Mouse (Mus musculus): Measurements from ENCODE around the gene Lbhd2. TPM values are rescaled to one million over a fixed set of nuclear protein-coding genes. Genes with fewer than 3 reads are reported as not detected.

Lbhd2 gene
- polyA plus RNA-seq, 1 experiment from 2014 or later = 0.72 TPM

DNA sequence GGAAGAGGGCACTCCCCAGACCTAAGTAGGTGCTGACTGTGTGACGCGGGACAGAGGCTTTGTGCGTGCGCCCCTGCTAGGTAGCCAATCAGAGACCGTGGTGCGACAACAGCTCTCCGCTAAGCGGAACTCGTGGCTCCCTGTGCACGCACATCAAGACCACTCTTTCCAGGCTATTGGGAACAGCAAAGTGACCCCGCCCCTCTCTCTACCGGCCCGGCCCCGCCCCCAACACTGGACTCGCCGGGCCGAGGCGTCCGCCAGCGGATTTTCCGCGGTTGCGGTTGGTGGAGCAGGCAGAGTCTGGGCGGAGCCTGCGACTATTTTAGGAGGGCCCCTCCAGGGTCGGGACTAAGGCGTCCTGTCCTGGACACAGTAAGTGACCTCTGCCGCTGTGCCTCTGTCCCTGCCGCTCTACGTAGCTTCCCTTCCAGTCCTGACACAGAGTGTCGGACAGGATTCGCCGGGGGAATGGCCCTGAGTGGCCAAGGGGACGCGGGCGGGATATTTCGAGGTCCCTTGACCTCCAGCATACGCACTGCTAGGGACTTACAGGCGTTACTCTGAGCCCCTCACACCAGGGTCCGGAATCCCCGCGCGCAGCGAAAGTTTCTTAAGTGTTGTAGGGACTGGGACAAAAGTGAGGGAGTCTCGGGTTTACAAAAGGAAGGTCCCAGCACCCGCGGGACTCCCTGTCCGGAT is 35.9 kb downstream of the Lbhd2 start, which contains the start of gene Tnfaip2:
Gene Tnfaip2 (plus strand): TSS at position 161 of the 702 bp plus-strand sequence.
- H3K27me3 ChIP-seq (ENCODE audit: control insufficient read depth, insufficient read depth, low read length) = peaks cover 62% of the 10 kb centered on the region
- under 1% methylated on average over 48 of the region's 48 CpGs for WGBS
- DNase-seq (ENCODE audit: low spot score) (peak; percentile 46), ATAC-seq (ENCODE audit: low FRiP score) (peak; percentile 68; the same call in 1 of the 2 replicates)
- H3K36me3 ChIP-seq (replicated peaks; ENCODE audit: control insufficient read depth, insufficient read depth) = no peaks in the 10 kb centered on the region
- H3K4me3 ChIP-seq (replicated peaks; ENCODE audit: low read length) = peak within 1 kb of the TSS; percentile 33
- no peak within 1 kb of the TSS for H3K27ac ChIP-seq
- H3K9ac ChIP-seq = no peak within 1 kb of the TSS
- H3K4me2 ChIP-seq (replicated peaks) = peak within 1 kb of the TSS; percentile 66
- peaks cover 5% of the 10 kb centered on the region for H3K4me1 ChIP-seq (replicated peaks; ENCODE audit: control insufficient read depth, insufficient read depth, low read length)
- H3K9me3 ChIP-seq (ENCODE audit: control insufficient read depth, low read length) = no peaks in the 10 kb centered on the region

DNA sequence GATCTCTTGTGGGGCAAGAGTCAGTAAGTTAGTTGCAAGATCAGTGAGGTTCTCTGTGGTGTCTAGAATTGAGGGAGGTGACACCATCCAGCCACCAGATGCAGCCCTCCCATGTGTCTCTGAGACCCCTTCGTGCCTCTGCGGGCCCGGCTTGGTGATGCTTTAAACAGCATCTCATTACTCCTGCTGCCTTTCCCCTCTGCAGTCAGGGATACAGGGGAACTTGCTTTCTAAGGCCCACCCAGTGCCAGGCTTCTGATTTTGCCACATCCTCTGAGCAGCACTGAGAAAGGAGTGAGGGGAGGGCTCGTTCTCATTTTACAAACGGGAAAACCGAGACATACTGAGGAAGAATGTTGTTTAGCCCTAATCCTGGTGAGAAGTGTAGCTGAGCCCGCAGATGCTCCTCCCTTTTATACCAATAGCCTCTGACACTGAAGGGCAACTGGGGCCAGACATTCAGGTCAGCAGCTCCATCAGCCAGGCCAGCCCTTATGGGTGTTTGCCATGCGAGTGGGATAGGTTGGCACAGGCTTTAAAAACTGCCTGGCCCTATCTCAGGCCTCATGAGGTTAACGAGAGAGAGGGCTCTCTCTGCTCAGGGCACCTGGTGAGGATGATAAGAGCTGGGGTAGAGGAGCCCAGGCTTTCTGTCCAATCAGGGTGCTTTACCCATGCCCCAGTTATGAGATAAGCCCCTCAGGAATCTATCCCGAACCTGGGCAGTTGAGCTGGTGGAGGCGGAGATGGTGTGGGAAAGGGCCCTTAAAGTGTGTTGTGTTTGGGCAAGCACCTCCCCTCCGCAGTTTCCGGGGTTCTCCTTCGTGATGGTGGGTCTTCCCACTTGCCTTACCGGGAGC is 36.6 kb downstream of the Lbhd2 start:
- no peak for ATAC-seq (ENCODE audit: low FRiP score)
- Histone ChIP-seq H3K27ac (no peak overlapping the region), H3K4me3 (replicated peaks; ENCODE audit: low read length) (peak overlapping the region; percentile 33), H3K9me3 (ENCODE audit: control insufficient read depth, low read length) (no peaks in the 10 kb centered on the region), H3K4me2 (replicated peaks) (peak overlapping the region; percentile 66), H3K27me3 (ENCODE audit: control insufficient read depth, insufficient read depth, low read length) (peaks cover 69% of the 10 kb centered on the region), H3K4me1 (replicated peaks; ENCODE audit: control insufficient read depth, insufficient read depth, low read length) (peaks cover 5% of the 10 kb centered on the region), H3K36me3 (replicated peaks; ENCODE audit: control insufficient read depth, insufficient read depth) (no peaks in the 10 kb centered on the region), H3K9ac (no peak overlapping the region)
- 12% methylated on average over 15 of the region's 15 CpGs for WGBS
- no peak for DNase-seq (ENCODE audit: low spot score)

DNA sequence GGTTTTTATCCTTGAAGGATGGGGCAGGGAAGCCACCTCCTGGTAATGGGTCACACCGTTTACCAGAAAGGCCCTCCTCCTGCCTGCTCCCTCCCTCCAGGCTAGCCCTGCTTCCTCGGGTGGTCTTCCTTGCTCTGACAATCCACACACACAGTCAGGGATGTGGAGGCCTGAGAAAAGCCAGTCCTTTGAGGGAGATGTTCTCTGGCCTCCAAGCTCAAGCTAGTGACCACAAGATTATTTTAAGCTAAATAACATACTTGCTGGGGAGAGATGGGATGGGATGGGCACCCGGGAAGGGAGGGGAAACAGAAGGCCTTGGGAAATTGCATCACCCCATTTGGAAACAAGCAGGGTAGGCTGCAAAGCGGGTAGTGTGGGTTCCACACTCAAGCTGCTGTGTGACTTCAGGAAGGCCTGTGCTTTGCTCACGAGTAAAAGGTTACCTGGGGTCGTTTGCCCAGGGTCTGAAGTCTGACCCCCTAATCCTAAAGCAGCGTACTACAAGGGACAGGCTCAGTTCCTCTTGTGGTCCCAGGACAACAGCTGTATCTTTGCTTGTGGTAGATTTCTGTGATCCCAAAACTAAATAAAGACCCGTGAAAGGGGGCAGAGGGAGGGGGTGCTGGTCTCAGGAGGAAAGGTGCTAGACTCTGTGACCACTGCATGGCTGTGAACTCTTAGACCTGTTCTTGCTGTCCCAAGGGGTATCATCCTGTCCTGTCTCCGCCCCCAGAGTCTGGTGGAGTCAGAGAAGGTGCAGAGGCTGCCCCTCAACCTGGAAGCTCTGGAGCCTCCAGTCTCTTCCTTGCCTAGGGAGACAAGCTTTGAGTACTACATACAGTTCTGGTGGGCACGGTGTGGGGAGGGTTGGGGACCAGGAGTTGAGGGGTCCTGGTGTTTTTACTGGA is 37.6 kb downstream of the Lbhd2 start:
- H3K36me3 ChIP-seq (replicated peaks; ENCODE audit: control insufficient read depth, insufficient read depth) = no peaks in the 10 kb centered on the region
- peaks cover 5% of the 10 kb centered on the region for H3K4me1 ChIP-seq (replicated peaks; ENCODE audit: control insufficient read depth, insufficient read depth, low read length)
- DNase-seq (ENCODE audit: low spot score) = no peak
- H3K27ac ChIP-seq = no peak overlapping the region
- no peak overlapping the region for H3K9ac ChIP-seq
- no peak for ATAC-seq (ENCODE audit: low FRiP score)
- no peaks in the 10 kb centered on the region for H3K9me3 ChIP-seq (ENCODE audit: control insufficient read depth, low read length)
- H3K4me2 ChIP-seq (replicated peaks) = no peak overlapping the region
- WGBS = 21% methylated on average over 10 of the region's 10 CpGs
- no peak overlapping the region for H3K4me3 ChIP-seq (replicated peaks; ENCODE audit: low read length)
- H3K27me3 ChIP-seq (ENCODE audit: control insufficient read depth, insufficient read depth, low read length) = peaks cover 79% of the 10 kb centered on the region

DNA sequence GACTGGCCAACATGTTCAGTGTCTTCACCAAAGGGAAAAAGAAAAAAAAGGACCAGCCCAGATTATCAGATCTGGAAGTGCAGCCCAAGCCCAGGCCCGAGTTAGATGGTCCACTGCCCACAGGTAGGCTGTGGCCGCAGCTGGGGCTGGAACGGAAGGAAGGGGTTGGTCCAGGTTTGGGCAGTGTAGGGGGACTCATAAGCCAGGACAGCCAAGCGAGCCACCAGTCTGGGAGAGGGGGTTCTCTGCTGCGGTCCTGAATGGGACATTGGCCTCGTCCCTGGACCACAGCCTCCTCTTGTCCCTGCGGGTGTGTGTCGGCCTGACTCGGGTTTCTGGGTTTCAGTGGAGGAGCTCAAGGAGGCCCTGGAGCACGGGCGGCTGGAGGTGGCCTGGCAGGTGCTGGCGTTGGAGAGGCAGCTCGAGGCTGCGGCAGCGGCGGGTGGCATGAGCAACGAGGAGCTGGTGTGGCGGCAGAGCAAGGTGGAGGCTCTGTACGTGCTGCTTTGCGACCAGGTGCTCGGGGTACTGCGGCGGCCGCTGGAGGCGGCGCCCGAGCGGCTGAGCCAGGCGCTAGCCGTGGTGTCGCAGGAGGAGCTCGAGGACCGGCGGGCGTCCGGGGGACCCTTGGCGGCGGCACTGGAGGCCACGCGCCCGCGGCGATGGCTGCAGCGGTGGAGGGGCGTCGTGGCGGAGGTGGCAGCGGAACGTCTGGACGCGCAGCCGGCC is 38.7 kb downstream of the Lbhd2 start:
- ATAC-seq (ENCODE audit: low FRiP score) = no peak
- peaks cover 90% of the 10 kb centered on the region for H3K27me3 ChIP-seq (ENCODE audit: control insufficient read depth, insufficient read depth, low read length)
- no peaks in the 10 kb centered on the region for H3K36me3 ChIP-seq (replicated peaks; ENCODE audit: control insufficient read depth, insufficient read depth)
- peak overlapping the region; percentile 11; the same call in 1 of the 2 replicates for H3K9ac ChIP-seq
- peaks cover 5% of the 10 kb centered on the region for H3K4me1 ChIP-seq (replicated peaks; ENCODE audit: control insufficient read depth, insufficient read depth, low read length)
- no peaks in the 10 kb centered on the region for H3K9me3 ChIP-seq (ENCODE audit: control insufficient read depth, low read length)
- H3K4me2 ChIP-seq (replicated peaks) = peak overlapping the region; percentile 48
- H3K27ac ChIP-seq = no peak overlapping the region
- no peak for DNase-seq (ENCODE audit: low spot score)
- H3K4me3 ChIP-seq (replicated peaks; ENCODE audit: low read length) = peak overlapping the region; percentile 22
- 3% methylated on average over 51 of the region's 52 CpGs for WGBS

DNA sequence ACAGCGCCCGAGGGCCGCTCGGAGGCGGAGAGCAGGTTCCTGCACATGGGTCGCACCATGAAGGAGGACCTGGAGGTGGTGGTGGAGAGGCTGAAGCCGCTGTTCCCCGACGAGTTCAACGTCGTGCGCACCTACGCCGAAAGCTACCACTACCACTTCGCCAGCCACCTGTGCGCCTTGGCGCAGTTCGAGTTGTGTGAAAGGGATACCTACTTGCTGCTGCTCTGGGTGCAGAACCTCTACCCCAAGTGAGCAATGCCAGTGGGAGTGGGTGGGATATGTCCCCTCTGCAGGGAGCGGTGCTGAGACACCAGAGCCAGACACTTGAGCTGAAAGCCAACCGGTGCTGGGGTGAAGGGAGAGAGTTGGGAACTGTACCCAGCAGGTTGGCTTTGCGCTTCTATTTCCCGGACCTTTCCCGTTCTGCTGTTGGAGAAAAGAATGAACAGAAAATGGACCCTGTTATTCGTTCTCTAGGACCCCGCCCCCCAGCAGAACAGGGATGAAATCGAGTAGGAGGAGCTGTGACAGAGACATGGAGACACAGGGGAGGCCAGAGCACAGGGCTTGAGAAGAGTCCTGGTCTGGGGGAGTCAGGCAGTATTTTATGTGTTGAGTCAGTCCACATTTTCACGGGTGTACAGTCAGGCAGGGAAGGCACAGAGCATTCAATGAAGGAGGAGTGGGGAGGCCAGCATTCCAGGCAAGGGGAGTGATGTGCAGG is 39.4 kb downstream of the Lbhd2 start:
- peaks cover 5% of the 10 kb centered on the region for H3K4me1 ChIP-seq (replicated peaks; ENCODE audit: control insufficient read depth, insufficient read depth, low read length)
- H3K4me3 ChIP-seq (replicated peaks; ENCODE audit: low read length) = peak overlapping the region; percentile 22
- ATAC-seq (ENCODE audit: low FRiP score) = no peak
- 6% methylated on average over 26 of the region's 27 CpGs for WGBS
- peak overlapping the region; percentile 48 for H3K4me2 ChIP-seq (replicated peaks)
- no peak for DNase-seq (ENCODE audit: low spot score)
- peak overlapping the region; percentile 11; the same call in 1 of the 2 replicates for H3K9ac ChIP-seq
- H3K36me3 ChIP-seq (replicated peaks; ENCODE audit: control insufficient read depth, insufficient read depth) = no peaks in the 10 kb centered on the region
- no peaks in the 10 kb centered on the region for H3K9me3 ChIP-seq (ENCODE audit: control insufficient read depth, low read length)
- no peak overlapping the region for H3K27ac ChIP-seq
- peaks cover 98% of the 10 kb centered on the region for H3K27me3 ChIP-seq (ENCODE audit: control insufficient read depth, insufficient read depth, low read length)

DNA sequence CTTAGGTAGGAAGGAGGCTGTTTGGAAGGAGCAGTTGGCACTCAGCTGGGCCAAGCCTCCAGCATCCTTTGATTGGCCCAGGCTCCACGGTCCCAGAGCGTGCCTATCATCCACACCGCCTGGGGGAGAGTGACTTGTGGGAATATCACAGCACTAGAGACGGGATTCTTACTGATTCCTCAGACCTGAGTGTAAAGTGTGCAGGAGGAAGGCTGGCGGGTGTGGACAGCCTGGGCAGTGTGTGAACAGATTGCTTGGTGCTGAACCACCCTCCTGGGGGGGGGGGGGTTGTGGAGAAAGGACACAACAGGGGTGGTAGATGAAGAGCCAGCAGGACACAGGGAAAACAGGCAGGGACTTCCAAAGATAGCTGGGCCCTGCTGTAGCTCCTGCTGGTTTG is 40.1 kb downstream of the Lbhd2 start:
- no peak overlapping the region for H3K9ac ChIP-seq
- ATAC-seq (ENCODE audit: low FRiP score) (no peak), DNase-seq (ENCODE audit: low spot score) (no peak)
- no peak overlapping the region for H3K4me3 ChIP-seq (replicated peaks; ENCODE audit: low read length)
- 18% methylated on average over 5 of the region's 5 CpGs for WGBS
- peaks cover 5% of the 10 kb centered on the region for H3K4me1 ChIP-seq (replicated peaks; ENCODE audit: control insufficient read depth, insufficient read depth, low read length)
- H3K36me3 ChIP-seq (replicated peaks; ENCODE audit: control insufficient read depth, insufficient read depth) = no peaks in the 10 kb centered on the region
- peaks cover 100% of the 10 kb centered on the region for H3K27me3 ChIP-seq (ENCODE audit: control insufficient read depth, insufficient read depth, low read length)
- H3K4me2 ChIP-seq (replicated peaks) = no peak overlapping the region
- no peaks in the 10 kb centered on the region for H3K9me3 ChIP-seq (ENCODE audit: control insufficient read depth, low read length)
- H3K27ac ChIP-seq = no peak overlapping the region

DNA sequence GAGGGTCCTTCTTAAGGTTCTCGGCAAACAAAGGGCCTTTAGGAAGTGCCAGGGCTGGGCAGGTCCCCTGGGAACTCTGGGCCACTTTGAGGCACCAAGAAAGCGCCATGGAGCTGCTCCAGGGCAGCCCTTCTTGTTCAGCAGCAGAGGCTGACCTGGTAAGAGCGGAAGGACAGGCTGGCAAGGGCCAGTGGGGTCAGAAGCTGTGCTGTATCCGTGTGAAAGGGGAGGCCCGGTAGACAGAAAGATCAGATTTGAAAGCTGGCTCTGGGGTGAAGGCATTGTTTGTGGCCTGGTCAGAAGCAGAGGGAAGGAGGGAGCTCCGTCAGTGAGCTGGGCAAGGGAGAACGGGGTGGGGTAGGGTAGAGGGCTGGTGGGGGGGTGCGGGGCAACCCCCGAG is 40.7 kb downstream of the Lbhd2 start:
- H3K9ac ChIP-seq = no peak overlapping the region

More for the DNA sequence above, 40.7 kb downstream of the Lbhd2 start:
- Histone ChIP-seq H3K36me3 (replicated peaks; ENCODE audit: control insufficient read depth, insufficient read depth) (no peaks in the 10 kb centered on the region), H3K27me3 (ENCODE audit: control insufficient read depth, insufficient read depth, low read length) (peaks cover 99% of the 10 kb centered on the region), H3K4me2 (replicated peaks) (no peak overlapping the region), H3K4me1 (replicated peaks; ENCODE audit: control insufficient read depth, insufficient read depth, low read length) (peaks cover 5% of the 10 kb centered on the region), H3K9me3 (ENCODE audit: control insufficient read depth, low read length) (no peaks in the 10 kb centered on the region), H3K27ac (no peak overlapping the region), H3K4me3 (replicated peaks; ENCODE audit: low read length) (no peak overlapping the region)
- no peak for ATAC-seq (ENCODE audit: low FRiP score)
- no peak for DNase-seq (ENCODE audit: low spot score)
- WGBS = 9% methylated on average over 9 of the region's 9 CpGs

Measured in hindbrain, embryonic 14.5 days (tissue).